Mouse (Mus musculus) cerebellum, adult 2 months (tissue): ENCODE results near the gene Col5a3. TPM values are rescaled to one million over a fixed set of nuclear protein-coding genes. Genes with fewer than 3 reads are reported as not detected.

ENCODE experiments used
- DNase-seq, 2 experiments: peaks; one replicate each; pipeline ENCODE4 v3.0.0; 2021
- H3K27ac ChIP-seq: fragments of 200-500 bp; 2 replicates; pipeline ENCODE4 v1.5.1; 2012; ENCODE audit warnings: low read length, control low read depth, inconsistent platforms; ENCODE audit not compliant: insufficient read depth
- H3K27me3 ChIP-seq: fragments of 200-500 bp; 2 replicates; pipeline ENCODE4 v1.6.1; 2012; ENCODE audit warnings: inconsistent platforms, mild to moderate bottlenecking, low read length, moderate library complexity; ENCODE audit not compliant: control insufficient read depth, insufficient read depth
- H3K4me1 ChIP-seq: fragments of 200-500 bp; 2 replicates; pipeline ENCODE4 v1.6.1; 2011; ENCODE audit warnings: low read length; ENCODE audit not compliant: control insufficient read depth, insufficient read depth
- H3K4me3 ChIP-seq: fragments of 200-500 bp; replicated peaks from 2 replicates; pipeline ENCODE3; 2011; ENCODE audit warnings: mild to moderate bottlenecking, low read depth, low read length, control low read depth; ENCODE audit not compliant: insufficient read depth
- CTCF ChIP-seq: fragments of 200-500 bp; IDR thresholded peaks from 2 replicates; pipeline ENCODE4 v1.5.1; 2011; ENCODE audit warnings: low read depth, mild to moderate bottlenecking, control low read depth, low read length, moderate library complexity, borderline replicate concordance; ENCODE audit not compliant: insufficient read depth
- POLR2A ChIP-seq: fragments of 200-500 bp; IDR thresholded peaks from 2 replicates; pipeline ENCODE4 v1.6.1; 2011; ENCODE audit warnings: low read length, control low read depth, borderline replicate concordance; ENCODE audit not compliant: insufficient read depth
- WGBS: fragments of 180-500 bp; shearing (Covaris S2); methylation state at CpG from one replicate; pipeline ENCODE4 v1.1.7; 2018; 5-methylcytosine and 5-hydroxymethylcytosine counted together
- polyA plus RNA-seq: library from polyadenylated mRNA; depleted of rRNA; stranded (reverse); fragments of >200 nt; gene quantifications from 2 replicates; pipeline ENCODE4 v1.2.3, GENCODE M21; 2012; rRNA removed

Col5a3 gene
- polyA plus RNA-seq, 1 experiment, result 3.0 TPM

DNA sequence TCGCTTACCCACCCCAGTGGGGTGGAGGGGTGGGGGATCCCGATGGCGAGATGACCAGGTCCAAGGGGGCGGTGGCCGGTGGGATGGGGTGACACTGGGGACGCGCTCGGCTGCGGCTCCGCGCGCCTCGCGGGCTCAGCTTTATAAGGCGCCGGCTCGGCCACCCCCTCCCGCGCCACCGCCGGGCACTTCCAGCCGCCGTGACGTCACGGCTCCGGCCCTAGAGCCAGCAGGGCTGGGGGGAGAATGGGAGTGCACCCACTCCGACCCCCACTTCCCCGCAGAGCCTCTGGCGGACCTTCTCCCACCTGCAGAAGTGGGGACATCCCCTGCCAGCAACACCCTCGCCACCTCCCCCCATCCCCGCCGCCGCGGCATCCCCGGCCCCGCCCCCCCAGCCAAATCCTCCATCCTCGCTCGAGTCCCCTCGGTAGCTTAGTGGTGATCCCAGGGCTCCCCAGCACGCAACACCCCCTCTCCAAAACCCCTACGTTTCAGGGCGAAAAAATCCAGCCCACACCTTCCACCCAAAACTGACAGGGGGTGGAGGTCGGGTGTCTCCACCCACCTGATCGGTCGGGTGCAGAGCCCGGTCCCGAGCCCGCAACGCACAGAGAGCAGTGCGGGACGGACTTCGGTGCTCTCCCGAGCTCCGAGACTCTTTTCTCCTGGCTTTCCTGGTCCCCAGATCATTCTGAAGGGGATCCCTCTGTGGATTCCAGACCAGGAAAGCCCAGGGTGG lies 87.8 kb downstream of the Col5a3 start:
- under 1% methylated on average over 52 of the region's 54 CpGs for WGBS
- peaks cover 2% of the 10 kb centered on the region; the same call in 1 of the 2 replicates for H3K27me3 ChIP-seq
- TF ChIP-seq POLR2A, result no peak
- no peak for TF ChIP-seq CTCF
- no peak overlapping the region for H3K27ac ChIP-seq
- H3K4me1 ChIP-seq, result no peaks in the 10 kb centered on the region
- DNase-seq, result peak; percentile 17 to 33
- peak overlapping the region; percentile 61 for H3K4me3 ChIP-seq

DNA sequence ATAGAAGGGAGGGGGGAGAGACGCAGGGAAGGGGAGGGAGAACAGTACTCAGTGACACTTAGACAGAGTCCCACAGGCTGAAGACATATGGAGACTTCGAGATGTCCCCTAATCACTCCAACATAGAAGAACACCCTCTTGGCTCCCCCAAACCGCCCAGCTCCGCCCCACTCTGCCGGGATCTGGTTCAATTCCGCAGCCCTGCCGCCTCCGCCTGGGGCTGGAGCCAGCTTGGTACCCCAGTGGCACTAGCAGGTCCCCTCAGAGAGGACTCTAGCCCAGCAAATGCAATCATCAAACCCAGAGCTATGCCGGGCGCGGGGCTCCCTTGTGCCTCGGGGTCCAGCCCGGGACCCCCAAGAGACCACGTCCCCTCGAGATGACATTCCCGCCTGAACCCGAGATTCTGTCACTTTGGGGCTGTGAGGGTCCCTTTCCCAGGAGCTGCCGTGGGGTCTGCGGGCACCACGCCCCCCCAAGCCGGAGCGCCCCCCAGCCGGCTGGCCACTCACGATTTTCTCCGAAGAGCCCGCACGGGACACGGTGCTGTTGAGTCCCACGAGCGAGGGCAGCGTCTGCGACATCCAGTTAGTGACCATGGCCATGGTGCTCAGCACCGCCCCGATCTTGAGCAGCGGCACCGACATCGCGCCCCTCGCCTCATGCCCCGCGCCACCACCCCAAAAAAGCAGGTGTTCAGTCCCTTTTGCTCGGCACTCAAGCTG lies 88.6 kb downstream of the Col5a3 start:
- WGBS, result 2% methylated on average over 42 of the region's 42 CpGs
- Histone ChIP-seq H3K4me1 (no peaks in the 10 kb centered on the region), H3K4me3 (peak overlapping the region; percentile 61), H3K27me3 (peaks cover 2% of the 10 kb centered on the region; the same call in 1 of the 2 replicates), H3K27ac (no peak overlapping the region)
- TF ChIP-seq POLR2A, result no peak
- no peak for TF ChIP-seq CTCF
- DNase-seq, result no peak

DNA sequence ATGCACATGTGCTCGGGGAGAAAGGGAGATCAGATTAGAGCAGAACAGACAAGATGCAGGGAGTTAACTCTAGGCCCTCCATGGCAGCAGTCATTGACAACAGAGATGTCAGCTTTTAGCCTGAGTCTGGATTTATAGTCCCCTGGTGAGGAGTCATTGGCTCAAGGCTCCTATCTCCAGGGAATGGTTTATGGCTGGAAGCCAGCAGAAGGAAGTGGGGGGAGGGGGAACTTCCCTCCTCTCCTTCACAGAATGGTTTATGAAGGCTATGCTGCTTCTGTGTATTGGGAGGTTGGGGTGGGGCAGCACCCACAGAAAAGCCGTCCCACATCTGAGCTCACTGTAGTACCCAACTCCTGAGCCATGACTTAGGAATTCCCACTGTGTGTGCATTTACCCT lies 93.3 kb downstream of the Col5a3 start:
- no peaks in the 10 kb centered on the region for H3K4me1 ChIP-seq
- TF ChIP-seq POLR2A (no peak), CTCF (no peak)
- H3K27ac ChIP-seq, result no peak overlapping the region
- H3K4me3 ChIP-seq, result no peak overlapping the region
- no peak for DNase-seq
- 47% methylated on average over 2 of the region's 2 CpGs for WGBS
- H3K27me3 ChIP-seq, result peaks cover 2% of the 10 kb centered on the region; the same call in 1 of the 2 replicates

Other genes starting within 250 kb of the Col5a3 start
- gene Zfp846, start 233.8 kb downstream of the Col5a3 start, polyA plus RNA-seq, result 15.4 and 17.1 TPM in 2 replicates
- 571 and 579 TPM in 2 replicates for gene Ubl5, start 172.2 kb downstream of the Col5a3 start, polyA plus RNA-seq
- 38.2 and 41.8 TPM in 2 replicates for gene Fbxl12, start 170.3 kb downstream of the Col5a3 start, polyA plus RNA-seq
- 38.8 and 39.6 TPM in 2 replicates for gene Pin1, start 163.0 kb downstream of the Col5a3 start, polyA plus RNA-seq
- 45.4 and 54.1 TPM in 2 replicates for gene Olfm2, start 68.7 kb downstream of the Col5a3 start, polyA plus RNA-seq
- not detected in 2 replicates for gene Rdh8, start 3.4 kb upstream of the Col5a3 start, polyA plus RNA-seq
- gene A230050P20Rik, start 53.6 kb upstream of the Col5a3 start, polyA plus RNA-seq, result 169 and 171 TPM in 2 replicates
- gene Angptl6, start 64.7 kb upstream of the Col5a3 start, polyA plus RNA-seq, result 11.1 and 12.4 TPM in 2 replicates
- gene Ppan, start 73.1 kb upstream of the Col5a3 start, polyA plus RNA-seq, result 45.3 and 50.2 TPM in 2 replicates
- 129 and 130 TPM in 2 replicates for gene Eif3g, start 83.6 kb upstream of the Col5a3 start, polyA plus RNA-seq
- gene Dnmt1, start 144.8 kb upstream of the Col5a3 start, polyA plus RNA-seq, result 45.0 and 45.3 TPM in 2 replicates
- gene S1pr2, start 161.7 kb upstream of the Col5a3 start, polyA plus RNA-seq, result 1.8 and 1.9 TPM in 2 replicates
- gene Mrpl4, start 187.7 kb upstream of the Col5a3 start, polyA plus RNA-seq, result 135 and 139 TPM in 2 replicates
- gene Icam1, start 200.9 kb upstream of the Col5a3 start, polyA plus RNA-seq, result 1.4 and 1.6 TPM in 2 replicates
- gene Icam4, start 214.3 kb upstream of the Col5a3 start, polyA plus RNA-seq, result 0.32 and 0.65 TPM in 2 replicates
- 1.6 and 2.5 TPM in 2 replicates for gene Icam5, start 217.0 kb upstream of the Col5a3 start, polyA plus RNA-seq